In genomic region chr7:96013008-96013407, GRCm38 (mm10) we compare ENCODE assay signal across 5 mouse cellular contexts.
"Had no signal": no experiment of that assay in that cellular context is flagged by ENCODE, and none has a peak within 500 bp of the region (broad histone marks: within the 10 kb centered on the region; RNA-seq: fewer than 3 reads in every experiment).

No protein-coding gene starts in this region.

- DNase-seq: kidney, adult 18-20 months; kidney, postnatal 10 days; kidney, postnatal 4 days; lung, adult 18-20 months; thymus, postnatal 4 days had no signal
